Mouse (Mus musculus) hindbrain, embryonic 15.5 days (tissue): Measurements from ENCODE around the gene Spin2g. TPM values are rescaled to one million over a fixed set of nuclear protein-coding genes. Genes with fewer than 3 reads are reported as not detected.
"Not testable (repeated sequence)": the region's sequence is repeated elsewhere in the genome, so short reads cannot be mapped to it uniquely, and the experiment has no call there.

Experiments
- ATAC-seq: fragments of 200-750 bp; cut with Nextera tagmentation; 2 replicates; pipeline ENCODE4 v1.8.0; 2017; ENCODE audit warnings: low read depth, moderate number of reproducible peaks, moderate TSS enrichment; ENCODE audit not compliant: low FRiP score
- H3K27ac ChIP-seq: fragments of 300-500 bp; sonication (generic); replicated peaks from 2 replicates; pipeline ENCODE4 v1.5.1; 2015; ENCODE audit warnings: mild to moderate bottlenecking, inconsistent platforms
- H3K27me3 ChIP-seq: fragments of 300-500 bp; sonication (generic); 2 replicates; pipeline ENCODE4 v1.6.1; 2015; ENCODE audit warnings: control low read depth, inconsistent platforms
- H3K36me3 ChIP-seq: fragments of 300-500 bp; sonication (generic); 2 replicates; pipeline ENCODE4 v1.6.1; 2015; ENCODE audit warnings: control low read depth, inconsistent platforms
- H3K4me1 ChIP-seq: fragments of 300-500 bp; sonication (generic); replicated peaks from 2 replicates; pipeline ENCODE4 v1.6.1; 2015; ENCODE audit warnings: control low read depth, inconsistent platforms
- H3K4me2 ChIP-seq: fragments of 300-500 bp; sonication (generic); 2 replicates; pipeline ENCODE4 v1.6.1; 2015; ENCODE audit warnings: moderate library complexity, mild to moderate bottlenecking, inconsistent platforms
- H3K4me3 ChIP-seq: fragments of 300-500 bp; sonication (generic); 2 replicates; pipeline ENCODE4 v1.5.1; 2015; ENCODE audit warnings: mild to moderate bottlenecking, inconsistent platforms
- H3K9ac ChIP-seq: fragments of 300-500 bp; sonication (generic); 2 replicates; pipeline ENCODE4 v1.6.1; 2015; ENCODE audit warnings: inconsistent platforms
- H3K9me3 ChIP-seq: fragments of 300-500 bp; sonication (generic); 2 replicates; pipeline ENCODE4 v1.6.1; 2016; ENCODE audit warnings: control low read depth, inconsistent platforms
- WGBS: fragments of 180-500 bp; shearing (Covaris S2); methylation state at CpG from one replicate; pipeline ENCODE4 v1.1.7; 2015; 5-methylcytosine and 5-hydroxymethylcytosine counted together
- polyA plus RNA-seq: library from polyadenylated mRNA; unstranded; fragments of >200 nt; fragmentation: Nextera tagmentation; extraction: Ambion mirVana; gene quantifications from 2 replicates; pipeline ENCODE4 v1.2.1, GENCODE M21; 2015

The Spin2g gene
- not detected in 2 replicates for polyA plus RNA-seq

GRCm38 (mm10) chrX:34238633-34239032, at the start of gene Spin2g:
TSS of gene Spin2g (minus strand) at chrX:34238733.
- H3K36me3 ChIP-seq, H3K9me3 ChIP-seq, H3K27me3 ChIP-seq, H3K9ac ChIP-seq, H3K27ac ChIP-seq, H3K4me3 ChIP-seq, ATAC-seq, H3K4me1 ChIP-seq, H3K4me2 ChIP-seq: not testable (repeated sequence)
- WGBS, result 89% methylated on average over 6 of the region's 6 CpGs

Other genes with a start within 250 kb of the Spin2g start
- gene Btbd35f9, start 77.2 kb downstream of the Spin2g start, polyA plus RNA-seq, result not detected in 2 replicates
- gene Btbd35f8, start 211.8 kb upstream of the Spin2g start, polyA plus RNA-seq, result not detected in 2 replicates